Mouse (Mus musculus): ENCODE measurements around the gene Cxcl13.

DNA sequence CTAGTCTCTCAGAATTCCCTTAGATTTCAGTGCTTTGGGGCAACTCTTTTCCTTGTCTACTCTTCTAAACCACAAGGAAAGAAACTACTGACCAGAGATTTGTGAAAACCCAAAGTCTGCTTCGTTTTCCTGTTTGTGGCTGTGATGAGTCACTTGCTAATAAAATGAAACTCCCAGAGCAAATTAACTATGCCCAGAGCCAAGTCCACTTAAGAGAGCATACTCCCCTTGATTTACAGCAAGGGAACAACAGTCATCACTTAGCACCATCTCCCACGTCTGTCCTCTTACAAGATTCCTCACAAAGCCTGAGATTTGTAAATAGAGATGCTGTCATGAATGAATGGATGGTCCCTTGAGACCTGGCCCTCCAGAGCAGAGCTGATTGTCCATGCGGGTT lies 11.6 kb upstream of the Cxcl13 start:
- TF ChIP-seq CTCF (IDR thresholded peaks at IDR 0.05; ENCODE audit: borderline replicate concordance, insufficient read depth, low read length) (no peak), POLR2A (IDR thresholded peaks at IDR 0.05; ENCODE audit: low read depth, low read length) (no peak)
